Mouse (Mus musculus) heart, adult 2 months (tissue): ENCODE measurements around the gene Tnni2.

ENCODE experiments used
- CTCF ChIP-seq: fragments of 200-600 bp; IDR thresholded peaks from 2 replicates; pipeline ENCODE4 v1.8.1; 2022; ENCODE audit warnings: antibody characterized with exemption, mild to moderate bottlenecking, moderate library complexity
- POLR2A ChIP-seq: fragments of 200-500 bp; IDR thresholded peaks from 2 replicates; pipeline ENCODE4 v1.6.1; 2011; ENCODE audit warnings: mild to moderate bottlenecking, low read depth, low read length, control low read depth; ENCODE audit not compliant: insufficient read depth

- TF ChIP-seq CTCF (no peak), POLR2A (no peak)
These were observed 7.3 kb upstream of the Tnni2 start, which contains the start of gene Syt8 for GRCm38 (mm10) chr7:142434137-142434865.
